Mouse (Mus musculus) megakaryocyte, embryonic 14.5 days (primary cell): ENCODE data around the gene Ube3c. TPM values are rescaled to one million over a fixed set of nuclear protein-coding genes. Genes with fewer than 3 reads are reported as not detected.
"Not testable (repeated sequence)": the region's sequence is repeated elsewhere in the genome, so short reads cannot be mapped to it uniquely, and the experiment has no call there.

Experiments used
- H3K27me3 ChIP-seq: replicated peaks from 2 replicates; pipeline ENCODE3; 2012; ENCODE audit warnings: inconsistent platforms
- H3K36me3 ChIP-seq: replicated peaks from 2 replicates; pipeline ENCODE3; 2012; ENCODE audit warnings: low read length, inconsistent platforms, mixed read lengths
- H3K4me1 ChIP-seq: 2 replicates; pipeline ENCODE4 v1.6.1; 2012; ENCODE audit warnings: inconsistent platforms
- H3K4me3 ChIP-seq: replicated peaks from 2 replicates; pipeline ENCODE3; 2012; ENCODE audit warnings: moderate library complexity, mild to moderate bottlenecking, inconsistent platforms
- H3K9me3 ChIP-seq: 2 replicates; pipeline ENCODE4 v1.6.1; 2012; ENCODE audit warnings: inconsistent platforms
- FLI1 ChIP-seq: IDR thresholded peaks from 2 replicates; pipeline ENCODE4 v1.6.1; 2012; ENCODE audit warnings: low read length, inconsistent platforms, mixed read lengths
- GATA1 ChIP-seq: IDR thresholded peaks from 3 replicates; pipeline ENCODE4 v1.6.1; 2012; ENCODE audit warnings: mixed read lengths, low read length, inconsistent platforms, borderline replicate concordance
- polyA plus RNA-seq: library from polyadenylated mRNA; stranded (reverse); fragments of >175 nt; gene quantifications from 2 replicates; pipeline ENCODE4 v1.2.3, GENCODE M21; 2012; ENCODE audit warnings: low replicate concordance; ENCODE audit not compliant: insufficient read depth

The Ube3c gene
- polyA plus RNA-seq, 1 experiment = 0.85 TPM

DNA sequence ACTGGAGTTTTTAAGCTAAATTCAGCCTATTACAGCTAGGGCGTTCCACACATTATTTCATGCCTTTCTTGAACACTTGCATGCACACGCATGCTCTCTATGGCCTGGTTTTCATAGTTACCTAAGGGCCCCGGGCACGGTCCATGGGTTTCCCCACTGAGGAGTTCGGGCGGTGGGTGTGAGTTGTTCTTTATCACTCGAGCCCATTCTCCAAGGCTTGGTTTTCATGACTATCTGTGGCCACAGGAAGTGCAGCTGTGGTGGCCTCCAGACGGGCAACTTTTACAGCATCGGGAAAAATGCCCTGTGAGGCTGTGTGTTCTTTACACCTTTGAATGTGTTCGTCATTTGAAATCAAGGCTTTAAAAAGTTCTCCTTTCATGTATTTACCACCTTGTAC lies 56.6 kb downstream of the Ube3c start:
- Histone ChIP-seq H3K36me3 (peaks cover 69% of the 10 kb centered on the region), H3K4me3 (peak overlapping the region; percentile 85), H3K27me3 (no peaks in the 10 kb centered on the region), H3K4me1 (peaks cover 50% of the 10 kb centered on the region), H3K9me3 (0 out of 2 replicates have a peak, but pooled peaks cover 3% of the 10 kb centered on the region)
- TF ChIP-seq FLI1 = no peak
- TF ChIP-seq GATA1 = no peak

DNA sequence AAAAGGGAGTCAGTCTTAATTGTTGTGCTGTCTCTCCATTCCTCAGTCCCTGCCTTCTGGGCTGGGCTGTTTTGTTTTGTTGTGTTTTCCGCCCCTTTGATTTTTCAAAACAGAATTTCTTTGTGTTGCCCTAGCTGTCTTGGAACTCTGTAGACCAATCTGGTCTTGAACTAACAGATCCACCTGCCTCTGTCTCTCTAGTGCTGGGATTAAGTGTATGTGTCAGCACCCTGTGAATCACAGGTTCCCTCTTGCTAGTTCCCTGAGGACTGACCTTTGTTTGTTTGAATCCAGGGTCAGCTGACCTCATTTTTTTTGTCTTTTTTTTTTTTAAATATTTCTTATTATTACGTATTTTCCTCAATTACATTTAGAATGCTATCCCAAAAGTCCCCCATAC lies 60.9 kb downstream of the Ube3c start:
- Histone ChIP-seq H3K9me3 (no peaks in the 10 kb centered on the region), H3K27me3 (no peaks in the 10 kb centered on the region), H3K4me3 (no peak overlapping the region), H3K4me1 (peaks cover 24% of the 10 kb centered on the region), H3K36me3 (peaks cover 70% of the 10 kb centered on the region)
- TF ChIP-seq FLI1 = no peak
- TF ChIP-seq GATA1 = no peak

DNA sequence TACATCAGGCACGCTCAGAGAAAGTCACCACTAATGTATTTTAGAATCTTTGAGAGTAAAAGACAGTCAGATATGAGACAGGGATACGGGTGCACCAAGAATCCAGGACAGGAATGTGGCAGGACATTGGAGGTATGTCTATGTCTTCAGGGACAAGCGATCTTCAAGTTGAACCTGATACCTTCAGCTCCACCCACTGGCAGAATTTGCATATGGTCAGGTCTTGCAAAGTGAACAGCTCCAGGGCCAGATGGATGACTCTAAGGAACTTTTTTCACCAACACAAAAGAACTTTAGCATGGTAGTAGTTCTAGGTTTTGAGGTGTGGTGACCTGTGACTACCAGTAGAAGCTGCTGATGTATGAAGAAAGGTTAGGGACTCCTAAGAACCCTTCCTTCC lies 62.7 kb downstream of the Ube3c start:
- no peak for TF ChIP-seq GATA1
- TF ChIP-seq FLI1 = no peak
- Histone ChIP-seq H3K27me3 (no peaks in the 10 kb centered on the region), H3K9me3 (no peaks in the 10 kb centered on the region), H3K36me3 (peaks cover 75% of the 10 kb centered on the region), H3K4me3 (no peak overlapping the region), H3K4me1 (peaks cover 20% of the 10 kb centered on the region)

DNA sequence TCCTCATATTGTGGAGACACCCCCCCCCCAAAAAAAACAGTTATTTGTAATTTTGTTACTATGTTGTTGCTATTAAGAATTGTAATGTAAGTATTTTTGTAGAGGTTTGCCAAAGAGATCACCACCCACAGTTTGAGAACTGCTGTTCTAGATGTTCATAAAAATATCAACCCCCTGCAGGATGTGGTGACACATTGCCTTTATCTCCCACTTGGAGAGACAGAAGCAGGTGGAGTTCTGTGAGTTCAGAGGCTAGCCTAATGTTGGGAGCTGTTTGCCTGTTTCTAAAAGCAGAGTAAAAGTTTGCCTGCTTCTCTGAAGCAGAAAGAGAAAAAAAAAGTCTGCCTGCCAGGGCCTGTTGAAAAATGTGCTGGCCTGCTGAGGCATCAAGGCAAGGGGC lies 67.3 kb downstream of the Ube3c start:
- H3K36me3 ChIP-seq = peaks cover 85% of the 10 kb centered on the region
- H3K9me3 ChIP-seq = no peaks in the 10 kb centered on the region
- no peaks in the 10 kb centered on the region for H3K27me3 ChIP-seq
- no peak for TF ChIP-seq FLI1
- TF ChIP-seq GATA1 = no peak
- H3K4me3 ChIP-seq = no peak overlapping the region
- peaks cover 21% of the 10 kb centered on the region for H3K4me1 ChIP-seq

DNA sequence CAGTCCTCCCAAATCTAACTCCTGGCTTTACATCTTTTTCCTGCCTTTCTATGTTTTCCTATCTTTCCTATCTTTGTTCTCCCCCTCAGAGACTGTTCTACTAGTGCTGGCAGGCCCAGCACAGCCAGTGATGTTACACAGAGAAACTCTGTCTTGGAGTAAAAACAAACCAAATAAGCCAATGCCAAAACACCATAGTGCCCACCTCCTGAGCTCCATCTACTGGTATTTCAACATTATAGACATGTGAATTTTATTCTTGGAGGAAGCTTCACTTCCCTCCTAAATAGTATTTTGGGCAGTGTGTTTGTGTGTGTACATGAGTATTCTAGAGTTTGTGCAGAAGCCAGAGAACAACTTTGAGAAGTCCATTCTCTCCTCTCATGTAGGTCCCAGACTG lies 67.8 kb downstream of the Ube3c start:
- H3K27me3 ChIP-seq = no peaks in the 10 kb centered on the region
- H3K4me3 ChIP-seq = no peak overlapping the region
- TF ChIP-seq GATA1 (no peak), FLI1 (no peak)
- no peaks in the 10 kb centered on the region for H3K9me3 ChIP-seq
- peaks cover 84% of the 10 kb centered on the region for H3K36me3 ChIP-seq
- H3K4me1 ChIP-seq = peaks cover 21% of the 10 kb centered on the region

DNA sequence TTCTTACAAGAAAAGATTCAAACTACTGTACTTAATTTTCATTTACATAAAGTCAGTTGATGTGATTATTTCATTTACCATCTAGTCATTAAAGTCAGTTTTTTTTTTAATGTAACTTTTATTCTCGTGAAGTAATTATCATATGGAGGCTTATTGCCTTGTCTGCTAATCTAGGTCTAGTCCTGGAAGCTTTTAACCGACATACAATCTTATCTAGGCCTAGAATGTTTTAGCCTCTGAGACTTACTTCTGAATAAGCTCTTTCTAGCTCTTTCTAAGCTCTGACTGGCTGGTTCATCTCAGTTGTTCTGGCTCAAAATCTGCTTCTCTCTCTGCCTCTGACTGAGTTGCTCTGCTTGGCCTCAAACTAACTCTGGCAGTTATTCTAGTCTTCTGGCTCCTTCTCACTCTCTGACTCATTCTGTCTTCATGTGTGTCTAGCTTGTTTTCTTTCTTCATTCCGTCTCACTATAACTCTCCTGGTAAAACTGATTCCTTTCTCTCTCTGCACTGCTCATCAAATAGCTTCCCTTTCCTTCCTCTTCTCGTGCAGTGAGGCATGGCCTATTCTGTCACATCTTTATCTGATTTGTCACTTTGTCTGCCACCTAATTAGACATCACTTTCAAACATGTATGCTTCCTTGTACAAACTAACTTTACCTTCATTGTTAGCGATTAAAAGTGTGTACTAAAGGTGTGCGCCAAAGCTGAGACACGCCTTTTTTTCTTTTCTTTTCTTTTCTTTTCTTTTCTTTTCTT lies 72.3 kb downstream of the Ube3c start:
- H3K4me1 ChIP-seq = peaks cover 14% of the 10 kb centered on the region
- H3K4me3 ChIP-seq = no peak overlapping the region
- H3K9me3 ChIP-seq = no peaks in the 10 kb centered on the region
- TF ChIP-seq GATA1 (no peak), FLI1 (no peak)
- peaks cover 79% of the 10 kb centered on the region for H3K36me3 ChIP-seq
- no peaks in the 10 kb centered on the region for H3K27me3 ChIP-seq

DNA sequence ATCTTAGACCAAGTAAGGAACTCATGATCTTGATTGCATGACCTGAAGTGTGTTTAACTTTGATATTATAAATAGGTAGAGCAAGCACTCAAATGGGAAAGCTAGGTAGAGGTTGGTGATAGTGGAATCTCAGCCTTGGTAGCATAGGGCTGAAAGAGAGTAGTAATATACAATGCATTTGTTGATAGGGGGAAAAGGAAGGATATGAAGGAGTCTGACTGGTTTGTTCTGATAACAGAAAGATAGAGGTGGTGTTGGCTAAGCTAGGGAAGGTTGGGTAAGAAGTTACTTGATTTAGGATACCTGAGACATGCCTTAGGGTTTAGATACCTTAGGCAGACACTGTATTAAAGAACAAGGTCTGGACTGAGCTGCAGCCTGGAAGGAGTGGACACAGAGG lies 82.7 kb downstream of the Ube3c start:
- Histone ChIP-seq H3K4me1 (peaks cover 14% of the 10 kb centered on the region), H3K4me3 (no peak overlapping the region), H3K27me3 (no peaks in the 10 kb centered on the region), H3K9me3 (no peaks in the 10 kb centered on the region), H3K36me3 (peaks cover 68% of the 10 kb centered on the region)
- TF ChIP-seq FLI1 (no peak), GATA1 (no peak)

DNA sequence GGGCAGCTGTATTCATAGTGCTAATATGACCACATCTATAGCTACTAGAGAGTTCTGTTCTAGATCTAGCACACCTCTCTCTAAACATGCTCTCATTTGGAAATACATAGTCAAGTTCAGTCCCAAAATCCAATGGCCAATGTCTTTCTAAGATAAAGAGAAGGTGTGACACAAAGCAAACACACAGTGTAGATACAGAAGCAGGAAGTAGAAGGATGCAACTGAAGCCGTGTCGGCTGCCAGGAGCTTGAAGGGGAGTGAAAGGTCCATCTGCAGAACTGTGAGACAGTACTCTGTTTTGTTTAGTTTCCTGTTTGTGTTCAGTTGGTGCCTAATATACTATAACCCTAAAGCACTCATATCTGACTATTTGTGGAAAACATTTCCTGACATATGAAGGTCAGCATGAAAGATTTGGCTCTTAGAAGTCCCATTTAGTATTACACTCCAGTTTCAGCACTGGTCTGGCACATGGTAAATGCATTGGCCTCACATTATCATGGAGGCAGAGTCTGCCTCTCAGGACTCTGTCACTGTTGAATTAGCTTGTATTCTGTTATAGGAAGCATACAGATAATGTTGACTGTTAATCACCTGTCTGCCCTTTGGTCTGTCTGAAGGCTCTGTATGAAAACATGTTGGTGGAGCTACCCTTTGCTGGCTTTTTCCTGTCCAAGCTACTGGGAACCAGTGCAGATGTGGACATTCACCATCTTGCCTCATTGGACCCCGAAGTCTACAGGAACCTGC lies 88.7 kb downstream of the Ube3c start:
- TF ChIP-seq GATA1 = no peak
- no peak for TF ChIP-seq FLI1
- peaks cover 79% of the 10 kb centered on the region for H3K36me3 ChIP-seq

DNA sequence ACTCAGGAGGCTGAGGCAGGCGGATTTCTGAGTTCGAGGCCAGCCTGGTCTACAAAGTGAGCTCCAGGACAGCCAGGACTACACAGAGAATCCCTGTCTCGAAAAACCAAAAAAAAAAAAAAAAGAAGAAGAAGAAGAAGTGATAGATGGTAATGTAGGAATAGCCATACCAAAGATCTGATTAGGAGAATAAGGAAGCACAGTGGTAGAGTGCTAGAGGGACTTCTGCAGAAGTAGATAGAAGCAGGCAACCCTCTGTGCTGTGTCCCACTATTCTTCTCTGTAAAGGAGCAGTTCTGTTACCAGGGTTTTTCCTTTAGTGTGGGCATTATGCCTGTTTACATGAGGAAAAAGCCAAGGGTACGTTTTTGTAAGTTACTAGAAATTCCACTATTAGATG lies 92.2 kb downstream of the Ube3c start:
- not testable (repeated sequence) for H3K27me3 ChIP-seq, H3K4me3 ChIP-seq, H3K9me3 ChIP-seq
- H3K4me1 ChIP-seq = peaks cover 10% of the 10 kb centered on the region
- H3K36me3 ChIP-seq = peaks cover 97% of the 10 kb centered on the region

More for the DNA sequence above, 88.7 kb downstream of the Ube3c start:
- Histone ChIP-seq H3K4me3 (no peak overlapping the region), H3K27me3 (no peaks in the 10 kb centered on the region), H3K9me3 (no peaks in the 10 kb centered on the region), H3K4me1 (peaks cover 8% of the 10 kb centered on the region)

DNA sequence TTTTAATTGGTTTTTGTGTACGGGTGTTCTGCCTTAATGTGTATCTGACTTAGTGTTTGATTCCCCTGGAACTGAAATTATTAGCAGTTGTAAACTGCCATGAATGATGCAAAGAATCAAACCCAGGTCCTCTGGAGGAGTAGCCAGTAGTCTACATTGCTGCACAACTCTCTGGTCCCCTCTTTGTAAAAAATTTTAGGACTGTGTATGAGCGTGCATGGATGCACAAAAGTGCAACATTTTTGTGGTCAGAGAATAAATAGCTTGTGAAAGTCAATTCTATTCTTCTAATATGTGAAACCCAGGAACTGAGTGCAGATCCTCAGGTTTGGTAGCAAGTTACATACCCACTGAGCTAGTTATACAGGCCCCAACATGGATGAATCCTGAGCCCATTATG lies 96.3 kb downstream of the Ube3c start:
- TF ChIP-seq FLI1 (no peak), GATA1 (no peak)
- H3K4me3 ChIP-seq = no peak overlapping the region
- peaks cover 3% of the 10 kb centered on the region; the same call in 1 of the 2 replicates for H3K4me1 ChIP-seq
- no peaks in the 10 kb centered on the region for H3K27me3 ChIP-seq
- H3K36me3 ChIP-seq = peaks cover 93% of the 10 kb centered on the region
- H3K9me3 ChIP-seq = no peaks in the 10 kb centered on the region
